Mouse (Mus musculus) myocyte (in vitro differentiated cells): ENCODE data around the gene Ugt1a10.

Source experiments
- E2F4 ChIP-seq: IDR thresholded peaks from one replicate; pipeline ENCODE4 v1.6.1; 2011; ENCODE audit warnings: mild to moderate bottlenecking, control low read depth, moderate library complexity; ENCODE audit not compliant: insufficient read depth
- MAX ChIP-seq: IDR thresholded peaks from one replicate; pipeline ENCODE4 v1.6.1; 2011; ENCODE audit warnings: low read depth, mild to moderate bottlenecking, control low read depth
- MYOG ChIP-seq, 3 experiments: IDR thresholded peaks; one replicate each; pipeline ENCODE4 v1.6.1; 2011; ENCODE audit warnings: control low read depth in 2 of 3, low read depth in 2 of 3, mild to moderate bottlenecking in 2 of 3; ENCODE audit not compliant: insufficient read length in 2 of 3, control insufficient read depth in 1 of 3, insufficient read depth in 1 of 3
- POLR2A ChIP-seq: IDR thresholded peaks from one replicate; pipeline ENCODE4 v1.6.1; 2011; ENCODE audit warnings: low read depth, mild to moderate bottlenecking, control low read depth, moderate library complexity; ENCODE audit not compliant: insufficient read length
- POLR2AphosphoS2 ChIP-seq: IDR thresholded peaks from one replicate; pipeline ENCODE4 v1.6.1; 2011; ENCODE audit warnings: low read depth, control low read depth; ENCODE audit not compliant: insufficient read length
- REST ChIP-seq: IDR thresholded peaks from one replicate; pipeline ENCODE4 v1.6.1; 2011; ENCODE audit warnings: mild to moderate bottlenecking, control low read depth, moderate library complexity; ENCODE audit not compliant: insufficient read depth, insufficient read length
- SRF ChIP-seq: IDR thresholded peaks from one replicate; pipeline ENCODE4 v1.6.1; 2011; ENCODE audit warnings: low read depth; ENCODE audit not compliant: control insufficient read depth, insufficient read length
- TCF12 ChIP-seq: IDR thresholded peaks from one replicate; pipeline ENCODE4 v1.6.1; 2011; ENCODE audit warnings: mild to moderate bottlenecking, control low read depth; ENCODE audit not compliant: poor library complexity, insufficient read depth, severe bottlenecking
- TCF3 ChIP-seq: IDR thresholded peaks from one replicate; pipeline ENCODE4 v1.6.1; 2011; ENCODE audit warnings: low read depth, control low read depth; ENCODE audit not compliant: insufficient read length
- USF1 ChIP-seq: IDR thresholded peaks from one replicate; pipeline ENCODE4 v1.6.1; 2011; ENCODE audit warnings: low read depth, mild to moderate bottlenecking, control low read depth, moderate library complexity

DNA sequence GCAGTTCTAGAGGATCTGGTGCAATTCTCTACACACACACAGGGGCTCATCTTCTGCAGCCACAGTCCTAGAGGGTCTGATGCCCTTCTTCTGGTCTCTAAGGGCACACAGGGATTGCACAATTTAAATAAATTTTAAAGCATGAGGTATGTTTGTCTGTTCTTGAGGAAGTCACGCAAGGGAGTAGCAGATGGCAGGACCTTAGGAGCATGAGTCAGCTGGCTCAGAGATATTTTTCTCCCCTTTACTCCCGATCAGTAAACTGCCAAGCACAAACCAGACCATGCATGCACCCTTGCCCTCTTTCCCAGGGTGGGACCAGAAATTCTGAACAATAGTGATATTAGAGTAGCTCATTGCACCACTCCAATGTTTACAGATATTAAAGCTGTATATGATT lies 103.2 kb downstream of the Ugt1a10 start:
- TF ChIP-seq E2F4 (no peak), POLR2A (no peak), TCF12 (no peak), POLR2AphosphoS2 (no peak), TCF3 (no peak), USF1 (no peak), MYOG (IDR thresholded peaks at IDR 0.05; ENCODE audit: control insufficient read depth in 1 of 3, insufficient read depth in 1 of 3, insufficient read length in 2 of 3, low read depth in 2 of 3) (no peak), MAX (no peak), SRF (no peak), REST (no peak)
